Mouse (Mus musculus) ovary, postnatal 36 days (tissue): Measurements from ENCODE around the gene Trmt1.
"Not testable (repeated sequence)": the region's sequence is repeated elsewhere in the genome, so short reads cannot be mapped to it uniquely, and the experiment has no call there.

Source experiments
- DNase-seq: peaks from one replicate; pipeline ENCODE4 v3.0.0; 2022; ENCODE audit warnings: low spot score, mixed read lengths

Gene Trmt1

DNA sequence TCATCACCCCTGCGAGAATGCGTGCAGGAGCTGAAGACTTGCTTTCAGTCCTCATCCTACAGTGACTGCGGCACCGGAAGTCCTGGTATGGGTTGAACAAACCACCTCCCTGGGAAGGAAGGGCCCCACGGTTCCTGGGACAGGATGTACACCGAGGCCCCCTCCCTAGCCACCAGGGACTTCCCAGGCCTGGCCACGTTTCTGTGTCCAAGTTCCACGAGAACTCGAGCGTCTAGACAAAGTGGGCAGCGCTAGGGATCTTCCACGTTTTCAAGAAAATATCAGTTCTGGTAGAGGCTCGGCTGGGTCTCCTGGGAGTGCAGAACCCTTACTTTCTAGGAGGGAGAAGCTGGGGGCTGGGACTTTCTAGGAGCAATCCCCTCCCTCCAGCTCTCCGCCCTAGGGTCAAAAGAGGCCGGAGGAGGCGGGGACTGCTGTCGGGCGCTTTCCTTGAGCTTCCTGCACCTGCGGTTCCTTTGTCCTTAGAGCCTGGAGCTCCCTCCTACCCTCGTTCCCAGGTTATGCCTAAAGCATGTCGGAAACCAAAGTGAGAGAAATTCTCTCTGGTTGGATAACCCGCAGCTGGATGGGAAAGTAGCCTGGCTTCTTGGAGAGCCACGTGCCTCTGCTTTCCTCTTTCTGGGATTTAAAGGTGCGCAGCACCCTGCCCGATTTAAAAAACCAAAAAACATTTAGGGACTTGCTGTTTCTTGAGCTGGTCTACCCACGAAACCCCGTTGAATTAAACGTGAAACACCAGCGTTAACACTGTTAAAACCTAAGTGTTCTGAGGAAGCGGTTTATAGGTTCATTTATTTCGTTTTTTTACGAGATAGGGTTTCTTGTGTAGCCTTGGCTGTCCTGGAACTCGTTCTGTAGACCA, 25.9 kb upstream of the Trmt1 start:
- peak; percentile 65 for DNase-seq

DNA sequence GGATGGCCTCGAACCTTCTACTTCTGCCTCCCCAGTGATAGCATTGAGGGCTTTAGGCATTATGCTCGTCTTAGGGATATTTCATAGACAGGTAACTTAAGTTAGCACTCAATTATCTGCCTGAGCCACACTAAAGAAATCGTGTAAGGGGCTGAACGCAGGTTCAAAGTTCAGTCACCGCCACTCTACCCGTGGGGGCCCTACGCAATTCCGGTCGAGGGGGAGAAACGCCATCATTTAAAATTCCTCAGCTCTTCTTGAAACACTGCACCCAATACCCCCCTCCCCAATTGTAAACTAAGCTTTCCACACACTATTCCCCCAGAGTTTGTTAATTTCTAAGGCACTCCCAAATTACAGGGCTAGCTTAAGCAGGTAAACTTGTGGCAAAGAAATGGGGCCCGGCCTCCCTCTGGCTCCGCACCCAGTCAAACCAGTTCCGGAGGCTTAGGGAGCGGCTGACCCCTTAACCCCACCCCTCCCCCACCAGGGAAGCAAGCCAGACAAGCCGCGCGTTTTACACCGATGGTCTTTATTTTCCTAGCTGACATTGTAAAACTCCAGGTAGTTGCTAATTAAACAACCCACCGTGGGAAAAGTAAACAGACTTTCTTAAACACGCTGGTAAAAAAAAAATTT, 25.2 kb upstream of the Trmt1 start:
- peak; percentile 53 for DNase-seq

DNA sequence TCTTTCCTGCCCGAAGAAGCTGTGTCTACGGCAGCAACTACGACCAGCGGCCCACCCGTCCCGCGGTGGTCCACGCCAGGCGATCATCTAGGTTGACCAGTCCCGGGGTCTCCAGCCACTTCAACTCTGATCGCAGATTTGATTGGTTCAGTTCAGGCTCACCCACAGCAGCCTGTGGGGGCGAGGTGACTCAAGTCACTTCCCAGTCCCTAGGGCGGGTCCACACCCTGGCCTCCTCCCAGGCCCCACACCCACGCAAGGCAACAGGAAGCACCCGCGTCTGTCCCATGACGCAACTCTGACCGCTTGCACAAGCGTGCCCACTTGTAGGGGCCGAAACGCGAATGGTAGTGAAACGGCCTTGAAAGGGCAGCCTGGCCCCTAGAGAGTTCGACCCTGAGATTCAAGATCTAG, 24.6 kb upstream of the Trmt1 start:
- DNase-seq: peak; percentile 83

DNA sequence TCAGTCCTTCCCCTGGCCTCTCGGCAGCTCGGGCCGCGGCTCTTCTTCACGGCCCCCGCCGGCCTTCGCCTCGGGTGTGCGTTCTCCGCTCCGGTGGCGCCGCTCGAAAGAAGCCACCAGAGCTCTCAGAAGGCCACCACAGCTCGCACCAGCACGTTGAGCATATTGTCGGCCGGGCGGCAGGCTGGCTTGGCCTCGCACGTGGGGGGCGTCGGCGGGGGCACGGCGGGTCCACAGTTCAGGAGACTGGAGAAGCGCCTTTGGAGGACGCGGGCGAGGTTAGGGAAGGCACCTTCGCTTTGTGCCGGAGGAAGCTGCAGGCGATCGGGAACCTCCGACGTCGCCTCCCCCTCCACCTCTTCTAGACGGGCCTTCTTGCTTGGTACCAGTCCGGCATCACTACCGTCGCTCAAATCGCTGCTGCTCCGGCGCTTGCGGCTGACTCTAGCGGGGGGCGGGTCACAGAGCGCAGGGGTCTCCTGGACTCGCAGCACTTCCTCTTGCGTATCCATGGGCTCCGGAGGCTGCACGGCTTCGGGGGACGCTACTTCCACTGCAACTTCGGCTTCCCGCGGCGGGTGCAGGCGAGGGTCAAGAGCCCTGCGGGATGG, 24.0 kb upstream of the Trmt1 start:
- DNase-seq: peak; percentile 59

DNA sequence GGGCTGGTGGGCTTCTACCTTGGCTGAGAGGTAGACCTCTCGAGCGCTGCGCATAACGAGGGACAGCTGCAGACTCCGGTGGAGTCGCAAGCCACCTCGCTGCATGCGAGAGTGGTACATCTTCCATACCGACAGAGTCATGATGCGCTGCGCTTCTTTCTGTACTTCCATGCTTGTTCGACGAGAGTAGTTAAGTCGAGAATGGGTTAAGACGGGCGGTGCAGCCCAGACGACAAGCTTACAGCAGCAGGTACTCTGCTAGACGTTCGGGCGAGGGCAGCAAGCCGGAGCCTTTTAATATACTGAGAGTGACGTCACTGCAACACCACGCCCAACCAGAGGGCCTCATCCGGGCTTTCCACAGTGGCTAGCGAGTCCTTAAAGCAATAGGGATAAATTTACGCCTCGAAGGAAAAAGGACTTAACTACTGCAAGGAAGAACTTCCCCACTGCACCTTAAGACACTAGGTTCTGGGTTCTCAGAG, 23.5 kb upstream of the Trmt1 start, which contains the start of gene Ier2:
Gene Ier2, minus strand, starts transcription at position 272 of the 485 bp plus-strand sequence.
- peak; percentile 92 for DNase-seq

GRCm38 (mm10) chr8:84663483-84664327, 22.4 kb upstream of the Trmt1 start:
- DNase-seq: peak; percentile 96

DNA sequence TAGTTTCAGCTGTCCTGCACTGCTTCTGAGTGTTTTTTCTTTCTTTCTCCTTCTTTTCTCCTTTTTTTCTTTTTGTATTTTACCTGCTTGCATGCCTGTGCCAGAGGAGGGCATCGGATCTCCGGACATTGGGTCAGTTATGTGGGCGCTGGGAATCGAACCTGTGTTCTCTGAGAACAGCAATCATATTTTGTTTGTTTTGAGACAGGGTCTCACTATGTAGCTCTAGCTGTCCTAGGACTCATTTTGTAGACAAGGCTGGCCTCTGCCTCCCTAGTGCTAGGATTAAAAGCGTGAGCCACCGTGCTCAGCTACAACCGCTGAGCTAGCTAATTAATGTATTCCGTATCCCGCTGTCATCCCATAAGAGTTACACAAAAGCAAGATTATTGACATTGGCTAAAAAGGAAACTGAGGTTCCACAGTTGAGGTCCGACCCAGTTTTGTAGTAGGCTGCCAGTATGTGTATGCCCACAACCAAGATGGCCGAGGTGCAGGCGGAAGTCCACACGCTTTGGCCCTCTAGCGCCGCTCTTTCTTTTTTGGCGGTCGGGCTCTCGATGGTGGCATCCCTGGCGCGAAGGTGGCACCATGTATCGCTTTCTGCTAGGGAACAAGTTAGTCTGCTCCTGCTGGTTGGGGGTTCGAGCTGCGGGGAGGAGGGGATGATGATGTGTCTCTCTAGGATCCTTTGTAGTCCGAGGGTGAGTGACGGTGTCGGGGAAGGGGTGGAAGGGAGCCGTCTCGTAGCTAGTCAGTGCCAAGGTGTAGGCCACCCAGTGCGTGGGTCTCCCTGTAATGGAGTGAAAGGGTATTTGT, 21.3 kb upstream of the Trmt1 start:
- peak; percentile 74 for DNase-seq

- DNase-seq: no peak
These were observed 20.7 kb upstream of the Trmt1 start for GRCm38 (mm10) chr8:84665385-84665893.

DNA sequence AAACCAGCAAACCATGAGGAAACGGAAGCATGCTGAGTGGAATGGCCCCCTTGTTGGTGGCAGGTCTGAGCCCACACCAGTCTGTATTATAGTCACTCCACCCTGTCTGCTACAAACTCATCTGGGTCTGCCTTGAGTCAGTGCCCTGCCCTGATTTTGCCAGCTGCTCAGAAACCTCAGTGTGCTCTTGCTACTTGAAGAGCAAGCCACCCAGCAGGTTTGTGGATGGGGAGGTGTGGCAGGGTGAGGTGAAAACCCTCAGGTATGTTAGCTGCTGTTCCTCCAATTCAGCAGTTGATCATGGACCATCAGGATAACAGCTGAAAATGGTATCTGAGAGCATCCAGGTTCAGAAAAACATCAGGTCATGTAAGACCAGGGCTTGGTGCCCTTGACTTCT, 18.0 kb upstream of the Trmt1 start:
- DNase-seq: no peak

DNA sequence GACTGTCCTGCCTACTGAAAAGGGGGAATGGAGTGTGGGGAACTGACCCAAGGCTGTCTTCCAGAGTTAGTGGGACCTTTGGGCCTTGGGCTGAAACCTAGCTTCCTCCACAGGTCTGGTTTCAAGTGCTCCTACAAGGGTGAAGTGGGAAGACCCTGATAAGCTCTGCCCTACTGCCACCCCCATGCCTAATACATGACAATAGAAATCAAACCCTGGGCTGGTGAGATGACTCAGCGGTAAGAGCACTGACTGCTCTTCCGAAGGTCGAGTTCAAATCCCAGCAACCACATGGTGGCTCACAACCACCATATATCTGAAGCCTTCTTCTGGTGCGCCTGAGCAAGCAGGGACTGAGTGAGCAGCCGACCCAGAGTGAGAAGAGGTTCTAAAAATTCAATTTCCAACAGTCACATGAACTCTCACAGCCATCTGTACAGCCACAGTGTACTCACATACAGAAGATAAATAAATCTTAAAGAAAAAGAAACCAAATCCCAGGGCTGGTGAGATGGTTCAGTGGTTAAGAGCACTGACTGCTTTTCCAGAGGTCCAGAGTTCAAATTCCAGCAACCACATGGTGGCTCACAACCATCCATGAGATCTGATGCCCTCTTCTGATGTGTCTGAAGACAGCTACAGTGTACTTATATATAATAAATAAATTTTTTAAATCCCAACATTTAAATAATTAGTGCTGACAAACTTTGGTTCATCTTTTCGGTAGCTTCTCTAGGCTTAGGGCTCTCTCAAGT, 17.2 kb upstream of the Trmt1 start:
- DNase-seq: no peak

- DNase-seq: not testable (repeated sequence)
These were observed 15.7 kb upstream of the Trmt1 start for GRCm38 (mm10) chr8:84670295-84671006.

DNA sequence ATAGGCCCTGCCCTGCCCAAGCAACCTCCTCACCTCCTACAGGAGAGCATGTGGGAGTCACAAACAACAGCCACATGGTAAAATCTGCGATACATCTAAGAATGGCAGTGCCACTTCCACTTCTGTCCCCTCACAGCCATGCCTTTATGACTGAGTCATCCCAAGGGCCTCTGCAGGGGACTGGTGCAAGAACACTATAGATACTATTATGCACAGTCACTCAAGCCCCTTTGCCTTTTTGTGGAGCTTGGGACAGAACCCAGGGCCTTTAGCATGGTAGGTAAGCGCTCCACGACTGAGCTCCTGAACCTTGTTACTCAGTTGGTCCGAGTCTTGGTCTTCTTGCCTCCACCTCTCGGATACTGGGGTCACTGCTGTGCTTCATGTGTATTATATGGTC, 8.8 kb upstream of the Trmt1 start:
- no peak for DNase-seq

DNA sequence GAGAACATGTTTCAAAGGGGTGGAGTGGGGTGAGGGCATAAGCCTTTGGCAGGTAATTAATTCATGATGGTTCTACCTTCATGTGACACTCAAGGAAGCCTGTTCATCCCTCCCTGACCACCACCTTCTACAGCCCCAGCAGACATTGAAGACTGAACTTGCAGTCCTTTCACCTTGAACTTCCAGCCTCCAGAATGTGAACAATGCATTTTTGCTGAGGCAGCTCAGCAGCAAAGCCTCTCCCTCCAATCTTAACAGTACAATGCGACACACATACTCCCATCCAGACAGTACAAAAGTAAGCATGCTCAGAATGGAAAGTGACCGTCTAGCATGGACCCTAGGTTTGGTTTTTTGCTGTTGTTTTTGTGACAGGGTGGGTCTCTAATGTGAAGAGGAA, 4.6 kb upstream of the Trmt1 start:
- no peak for DNase-seq

- DNase-seq: no peak
These were observed 3.9 kb upstream of the Trmt1 start for GRCm38 (mm10) chr8:84682257-84682656.

GRCm38 (mm10) chr8:84684537-84684936, 1.6 kb upstream of the Trmt1 start:
- no peak for DNase-seq

- peak; percentile 72 for DNase-seq
These were observed 1.0 kb downstream of the Trmt1 start for GRCm38 (mm10) chr8:84687003-84687704.

- peak; percentile 90 for DNase-seq
These were observed 1.6 kb downstream of the Trmt1 start, which contains the start of gene Nacc1 for GRCm38 (mm10) chr8:84687705-84688100. Nacc1 (minus strand) TSS chr8:84687862.

DNA sequence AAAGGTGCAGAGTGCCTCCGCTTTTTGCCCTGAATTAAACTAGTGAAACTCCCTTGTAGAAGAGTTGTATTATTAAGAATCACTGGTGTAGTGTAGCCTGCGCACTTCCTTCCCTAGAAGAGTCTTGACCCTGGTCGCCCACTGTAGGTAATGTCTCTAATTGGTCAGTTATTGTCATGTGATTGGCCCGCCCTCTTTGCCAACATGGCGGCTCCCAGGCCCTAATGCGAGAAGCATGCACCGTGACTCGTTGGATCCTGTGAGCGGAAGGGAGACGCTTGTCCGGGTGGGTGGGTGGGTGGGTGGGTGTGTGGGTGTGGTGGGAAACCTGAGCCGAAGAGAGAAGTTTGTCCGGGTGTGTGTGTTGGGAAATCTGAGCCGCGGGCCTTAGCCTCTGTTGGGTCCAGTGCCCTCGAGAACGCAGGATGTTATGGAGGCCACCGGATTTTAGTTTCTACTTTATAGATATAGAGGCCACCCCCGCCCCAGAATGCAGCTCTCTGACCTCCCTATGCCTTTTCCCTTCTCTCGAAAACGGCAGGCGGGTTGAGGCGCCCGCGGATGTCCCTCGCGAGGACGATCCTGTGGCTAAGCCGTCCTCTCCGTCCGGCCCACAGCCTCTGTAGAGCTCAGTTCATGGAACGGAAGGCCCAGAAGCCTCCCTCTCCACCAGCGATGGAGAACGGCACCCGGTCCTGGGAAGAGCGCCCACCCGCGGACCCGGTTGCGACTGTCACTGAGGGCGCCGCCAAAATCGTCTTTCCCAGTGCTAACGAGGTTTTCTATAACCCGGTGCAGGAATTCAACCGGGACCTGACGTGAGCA, 3.2 kb downstream of the Trmt1 start:
- DNase-seq: peak; percentile 81
